Mouse (Mus musculus) testis, adult 2 months (tissue): ENCODE results near the gene Gm20747.
"Not testable (repeated sequence)": the region's sequence is repeated elsewhere in the genome, so short reads cannot be mapped to it uniquely, and the experiment has no call there.

Source experiments
- CTCF ChIP-seq: fragments of 200-500 bp; IDR thresholded peaks from 2 replicates; pipeline ENCODE4 v1.5.1; 2012; ENCODE audit warnings: low read depth, mild to moderate bottlenecking, inconsistent platforms, low read length, moderate library complexity; ENCODE audit not compliant: control insufficient read depth, insufficient read depth, insufficient replicate concordance
- POLR2A ChIP-seq: fragments of 200-500 bp; IDR thresholded peaks from 2 replicates; pipeline ENCODE4 v1.6.1; 2012; ENCODE audit warnings: low read depth, mild to moderate bottlenecking, inconsistent platforms, low read length, moderate library complexity; ENCODE audit not compliant: control insufficient read depth

GRCm38 (mm10) chrY:53418191-53418590 lies at the start of gene Gm20747:
- TF ChIP-seq POLR2A, CTCF: not testable (repeated sequence)
